Mouse (Mus musculus) ES-Bruce4 (cell line): ENCODE results near the gene Cyp2c23.

Experiments
- CTCF ChIP-seq: IDR thresholded peaks from one replicate; pipeline ENCODE4 v1.8.1; 2011; ENCODE audit warnings: low read depth, low read length
- POLR2A ChIP-seq: IDR thresholded peaks from one replicate; pipeline ENCODE4 v1.8.1; 2011; ENCODE audit warnings: low read length; ENCODE audit not compliant: insufficient read depth

- no peak for TF ChIP-seq CTCF
- no peak for TF ChIP-seq POLR2A
These were observed 54.8 kb downstream of the Cyp2c23 start for GRCm38 (mm10) chr19:43974221-43974620.
